Mouse (Mus musculus) kidney, adult 9 months (tissue): ENCODE measurements around the gene Traf3ip2.

Experiments used
- DNase-seq: peaks from one replicate; pipeline ENCODE4 v3.0.0; 2022

The Traf3ip2 gene

GRCm38 (mm10) chr10:39681014-39681413, 68.3 kb downstream of the Traf3ip2 start:
- DNase-seq: no peak

GRCm38 (mm10) chr10:39682556-39682955, 69.8 kb downstream of the Traf3ip2 start:
- DNase-seq: no peak

DNA sequence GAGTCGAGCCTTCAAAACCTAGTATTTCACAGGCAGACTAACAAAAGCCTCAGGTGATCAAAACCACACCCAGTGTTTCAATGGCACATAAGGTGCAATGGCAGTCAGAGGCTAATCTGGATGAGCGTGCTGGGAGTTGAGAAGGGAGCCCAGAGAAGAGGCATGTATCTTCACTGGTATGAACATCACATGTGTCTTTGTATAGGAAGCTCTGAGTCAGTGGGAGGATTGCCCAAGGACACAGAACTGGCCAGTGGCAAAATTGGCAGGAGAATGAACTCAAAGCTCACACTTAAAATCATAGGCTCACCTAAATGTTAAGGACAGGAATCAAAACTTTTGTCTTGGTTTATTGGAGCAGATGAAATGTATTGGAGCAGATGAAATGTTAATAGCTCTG, 70.7 kb downstream of the Traf3ip2 start:
- no peak for DNase-seq

DNA sequence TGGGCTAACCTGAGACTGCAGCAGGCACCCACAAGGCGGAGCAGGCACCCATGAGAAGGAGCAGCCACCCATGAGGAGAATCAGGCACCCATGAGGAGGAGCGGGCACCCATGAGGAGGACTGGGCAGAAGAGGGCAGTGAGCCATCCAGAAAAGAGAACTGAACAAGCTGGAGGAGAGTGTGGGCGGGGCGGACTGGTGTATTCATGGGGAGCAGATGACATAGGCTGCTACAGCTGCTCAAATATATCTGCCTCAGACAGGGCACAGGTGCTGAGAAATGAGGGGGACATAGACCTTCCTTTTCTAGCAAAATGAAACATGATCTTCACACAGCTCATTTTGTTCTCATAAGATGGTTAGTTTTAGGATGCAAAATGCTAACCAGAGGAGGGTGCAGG, 74.1 kb downstream of the Traf3ip2 start:
- DNase-seq: no peak

DNA sequence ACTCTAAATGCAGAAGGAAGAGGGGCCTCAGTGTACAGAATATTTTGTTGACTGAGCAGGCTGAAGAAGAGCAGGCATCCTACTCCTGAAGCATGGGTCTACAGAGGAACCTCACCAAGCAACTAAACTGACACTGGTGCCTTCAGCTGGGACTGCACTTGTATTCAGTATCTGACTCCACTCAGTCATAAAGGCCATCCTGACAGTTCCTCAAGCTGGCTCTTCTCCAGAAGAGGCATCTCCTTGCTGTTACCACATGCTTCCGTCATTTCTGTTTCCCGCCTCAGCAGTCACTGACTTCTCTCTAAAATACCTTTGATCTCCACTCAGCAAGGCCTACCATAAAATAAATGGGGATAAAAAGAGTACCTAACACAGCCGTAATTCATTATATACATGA, 75.1 kb downstream of the Traf3ip2 start:
- no peak for DNase-seq

- no peak for DNase-seq
These were observed 78.8 kb downstream of the Traf3ip2 start for GRCm38 (mm10) chr10:39691351-39692064.

DNA sequence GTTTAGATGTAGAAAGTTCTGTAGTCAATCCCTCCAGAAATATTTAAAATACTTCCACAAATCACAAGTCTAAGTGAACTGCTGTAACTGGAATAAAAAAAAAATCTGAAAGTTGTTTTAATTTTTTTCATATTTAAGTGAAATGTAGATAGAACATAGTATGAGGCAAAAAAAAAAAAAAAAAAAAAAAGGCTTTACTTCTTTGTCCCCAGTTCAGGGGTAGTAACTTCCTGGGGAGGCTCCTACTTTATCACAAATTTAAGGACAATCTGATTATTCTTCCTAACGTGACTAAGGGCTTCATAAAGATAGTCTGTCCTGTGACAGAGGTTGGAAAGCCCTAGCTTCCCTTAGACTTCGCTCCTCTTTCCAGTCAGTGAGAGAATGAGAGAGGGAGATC, 79.4 kb downstream of the Traf3ip2 start:
- no peak for DNase-seq
